Mouse (Mus musculus) thymus, adult 2 months (tissue): ENCODE measurements at regions not wholly inside any gene's neighbourhood (a gene's known extent, or its start where the extent isn't known, plus 50 kb on each side); places are given as distances from the start of the nearest gene placed in this dataset.

Experiments used
- CTCF ChIP-seq: fragments of 200-500 bp; IDR thresholded peaks from 2 replicates; pipeline ENCODE4 v1.5.1; 2012; ENCODE audit warnings: mild to moderate bottlenecking, control low read depth, low read length, moderate library complexity, borderline replicate concordance; ENCODE audit not compliant: control insufficient read depth, poor library complexity, insufficient read depth; ENCODE audit errors: extremely low read depth
- POLR2A ChIP-seq: fragments of 200-500 bp; IDR thresholded peaks from 2 replicates; pipeline ENCODE4 v1.6.1; 2012; ENCODE audit warnings: mild to moderate bottlenecking, low read length, control low read depth, moderate library complexity; ENCODE audit not compliant: control insufficient read depth, poor library complexity, insufficient read depth; ENCODE audit errors: extremely low read depth

DNA sequence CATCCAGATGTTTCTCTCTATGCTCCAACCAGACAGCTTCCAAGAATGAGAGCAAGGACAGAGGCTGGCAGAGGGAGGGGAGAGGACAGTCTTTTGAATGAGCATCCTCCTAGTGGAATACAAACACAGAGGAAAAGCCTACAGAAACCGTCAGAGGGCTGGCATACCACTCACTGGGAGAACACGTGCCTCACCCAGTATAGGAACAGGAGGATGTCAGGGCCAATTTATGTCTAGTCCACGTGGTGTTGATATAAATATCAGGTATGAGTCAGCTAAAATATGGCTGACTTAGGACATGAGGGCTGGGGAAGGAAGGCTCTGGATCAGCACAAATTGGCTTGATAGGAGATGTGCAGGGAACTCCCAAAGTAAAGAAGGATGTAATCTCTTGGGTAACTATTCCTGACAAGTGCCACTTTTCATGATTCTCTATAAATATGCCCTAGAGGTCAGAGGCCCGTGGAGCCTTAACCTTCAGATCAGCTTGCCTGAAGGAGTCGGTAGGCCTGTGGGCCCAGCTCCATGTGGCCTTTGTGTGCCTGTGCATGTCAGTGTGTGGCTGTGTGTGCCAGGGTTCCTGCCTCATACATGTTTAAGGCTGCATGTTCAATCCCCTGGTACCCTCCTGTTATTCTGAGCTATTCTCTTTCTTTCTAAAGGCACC, 531.9 kb upstream of the Gm19410 start:
- no peak for TF ChIP-seq POLR2A
- no peak for TF ChIP-seq CTCF
